Mouse (Mus musculus): ENCODE measurements around the gene Iqck. TPM values are rescaled to one million over a fixed set of nuclear protein-coding genes. Genes with fewer than 3 reads are reported as not detected.

The Iqck gene
- 2.7 and 3.5 TPM in 2 replicates for polyA plus RNA-seq (2016; fragmentation: Nextera tagmentation; extraction: Ambion mirVana)

DNA sequence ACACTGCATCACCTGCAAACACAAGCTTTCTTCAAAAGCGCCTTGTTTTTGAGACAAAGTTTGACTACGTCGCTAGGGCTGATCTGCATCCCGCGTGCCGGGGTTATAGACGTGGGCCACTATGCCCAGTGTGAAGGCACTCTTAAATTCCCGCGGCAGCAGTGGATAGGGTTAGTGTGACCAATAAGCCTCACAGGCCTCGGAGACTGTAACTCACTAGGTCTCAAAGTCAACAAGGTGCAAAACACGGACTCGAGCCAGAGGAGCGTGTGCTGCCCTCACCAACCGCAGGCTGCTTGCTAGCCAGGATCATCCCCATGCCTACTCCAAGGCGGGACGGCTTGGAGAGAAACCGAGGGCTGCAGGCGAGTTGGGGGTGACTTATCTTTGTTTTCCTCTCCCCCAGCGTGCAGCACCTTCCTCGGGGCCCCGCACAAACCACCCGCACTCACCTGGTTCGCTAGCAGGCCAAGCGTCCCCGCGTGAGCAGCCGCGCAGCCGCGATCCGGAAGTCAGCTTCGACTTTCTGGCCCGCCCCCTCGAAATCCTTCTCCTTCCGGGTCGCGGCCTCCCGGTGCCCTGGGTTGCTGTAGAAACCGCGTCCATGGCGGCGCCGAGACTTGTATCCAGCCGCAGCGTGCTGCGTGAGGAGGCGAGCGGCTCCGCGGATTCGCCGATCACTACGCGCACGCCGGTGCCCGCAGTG lies at the start of gene Iqck:
Gene Iqck (plus strand): TSS at position 582 of the 706 bp plus-strand sequence.
- no peaks in the 10 kb centered on the region for H3K27me3 ChIP-seq
- peak within 1 kb of the TSS; percentile 75 for H3K4me2 ChIP-seq (replicated peaks)
- peaks cover 13% of the 10 kb centered on the region for H3K4me1 ChIP-seq
- peak within 1 kb of the TSS; percentile 71 for H3K27ac ChIP-seq (replicated peaks)
- no peaks in the 10 kb centered on the region for H3K9me3 ChIP-seq
- peaks cover 28% of the 10 kb centered on the region for H3K36me3 ChIP-seq
- peak within 1 kb of the TSS; percentile 82 for H3K4me3 ChIP-seq
- peak within 1 kb of the TSS; percentile 72 for H3K9ac ChIP-seq (replicated peaks)
- ATAC-seq (ENCODE audit: low FRiP score, low read depth): peak; percentile 96
- under 1% methylated on average over 43 of the region's 57 CpGs for WGBS

DNA sequence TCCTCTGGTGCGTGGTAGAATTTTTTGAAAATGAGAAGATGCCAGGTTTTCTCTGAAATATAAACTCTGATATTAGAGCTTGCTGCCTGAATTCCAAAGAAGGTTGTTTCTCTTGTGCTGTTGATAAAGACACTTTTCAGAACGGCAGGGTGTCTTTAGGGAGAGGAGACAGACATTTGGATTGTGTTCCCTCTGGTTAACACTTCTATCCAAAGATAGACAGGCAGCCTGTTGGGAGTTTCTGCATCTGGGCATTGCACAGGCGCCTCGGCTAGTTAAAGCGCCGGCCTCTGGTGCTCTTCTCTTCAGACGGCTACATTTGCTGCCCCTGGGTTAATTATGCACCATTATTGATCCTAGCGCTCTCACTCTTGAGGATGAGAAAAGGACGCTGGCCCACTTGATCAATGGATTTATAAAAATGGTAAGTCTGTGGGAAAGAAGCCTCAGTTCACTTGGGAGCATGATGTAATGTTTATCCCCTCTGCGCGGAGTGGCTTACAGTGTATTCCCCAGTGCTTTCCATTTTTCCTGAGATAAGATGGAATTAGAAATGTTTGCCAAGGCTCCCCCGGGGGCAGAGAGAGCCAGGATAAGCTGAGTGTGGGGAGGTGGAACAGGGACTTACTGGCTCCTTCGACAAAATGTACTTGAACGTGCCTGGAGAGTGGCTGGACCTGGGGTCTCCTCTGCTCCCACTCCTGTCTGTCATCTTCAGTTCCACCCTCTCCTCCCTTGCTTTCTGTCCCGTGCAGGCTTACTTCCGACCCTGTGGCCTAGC lies 48.7 kb upstream of the Iqck start:
- Histone ChIP-seq H3K36me3 (peaks cover 53% of the 10 kb centered on the region), H3K9me3 (no peaks in the 10 kb centered on the region), H3K4me2 (replicated peaks) (no peak overlapping the region), H3K27ac (replicated peaks) (peak overlapping the region; percentile 60), H3K27me3 (no peaks in the 10 kb centered on the region), H3K4me3 (no peak overlapping the region), H3K4me1 (peaks cover 12% of the 10 kb centered on the region), H3K9ac (replicated peaks) (no peak overlapping the region)
- 0 out of 2 replicates have a peak, but pooled peaks have one; percentile 30 for ATAC-seq (ENCODE audit: low FRiP score, low read depth)
- 59% methylated on average over 16 of the region's 16 CpGs for WGBS

DNA sequence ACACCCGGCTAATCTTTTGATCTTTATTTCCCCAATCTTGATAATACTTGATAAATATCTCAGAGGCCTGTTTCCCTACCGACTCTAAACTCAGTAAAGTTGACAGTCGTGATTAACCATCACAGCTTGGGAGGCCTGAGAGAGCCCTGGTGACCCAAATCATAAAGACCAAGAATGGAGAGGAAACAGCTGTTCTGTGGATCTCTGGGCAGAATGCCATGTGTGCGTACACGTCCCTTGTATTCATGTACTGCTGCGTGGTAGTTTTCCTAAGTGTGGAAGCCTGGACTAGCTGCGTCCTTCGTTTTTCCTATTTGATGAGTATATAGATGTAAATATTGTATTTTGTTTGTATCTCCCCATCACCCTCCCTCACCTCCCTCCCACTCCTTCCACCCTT lies 47.7 kb upstream of the Iqck start:
- Histone ChIP-seq H3K4me3 (no peak overlapping the region), H3K9ac (replicated peaks) (no peak overlapping the region), H3K27ac (replicated peaks) (no peak overlapping the region), H3K4me2 (replicated peaks) (no peak overlapping the region), H3K36me3 (peaks cover 43% of the 10 kb centered on the region), H3K27me3 (no peaks in the 10 kb centered on the region), H3K9me3 (no peaks in the 10 kb centered on the region), H3K4me1 (peaks cover 12% of the 10 kb centered on the region)
- 93% methylated on average over 8 of the region's 8 CpGs for WGBS
- ATAC-seq (ENCODE audit: low FRiP score, low read depth): no peak

DNA sequence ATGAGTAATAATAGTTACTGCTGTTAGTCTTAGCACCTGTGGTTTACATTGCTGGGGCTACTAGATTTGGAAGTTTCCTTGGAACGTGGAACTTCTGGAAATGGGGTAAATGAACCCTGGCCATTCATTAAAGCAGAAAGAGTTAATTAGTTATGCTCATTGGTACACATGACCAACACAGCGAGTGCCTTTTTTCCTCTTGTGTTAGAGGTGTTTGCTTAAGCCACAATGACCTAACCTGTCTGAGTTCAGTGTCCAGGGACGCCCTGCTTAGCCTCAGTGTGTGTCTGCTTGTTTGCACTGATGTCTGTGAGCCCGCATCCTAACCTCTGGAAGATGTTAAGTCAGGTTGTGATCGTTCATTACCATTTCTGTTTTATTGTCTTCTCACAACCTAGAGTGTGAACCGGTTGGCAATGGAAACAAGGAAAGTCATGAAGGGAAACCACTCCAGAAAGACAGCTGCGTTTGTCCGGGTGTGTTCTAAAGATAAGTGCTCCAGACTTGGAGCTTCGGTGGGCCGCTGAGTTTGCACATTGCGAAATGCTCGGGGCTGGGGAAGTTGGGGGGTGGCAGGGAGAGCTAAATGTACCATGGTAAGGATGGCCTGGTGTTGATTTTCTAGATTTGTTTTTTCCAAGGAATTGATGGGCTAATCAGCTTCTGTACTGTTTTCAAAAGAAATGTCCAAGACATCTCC lies 44.0 kb upstream of the Iqck start:
- no peak overlapping the region for H3K9ac ChIP-seq (replicated peaks)
- H3K4me3 ChIP-seq: no peak overlapping the region
- no peak overlapping the region for H3K27ac ChIP-seq (replicated peaks)
- no peak overlapping the region for H3K4me2 ChIP-seq (replicated peaks)
- 88% methylated on average over 12 of the region's 12 CpGs for WGBS
- H3K9me3 ChIP-seq: no peaks in the 10 kb centered on the region
- H3K36me3 ChIP-seq: peaks cover 51% of the 10 kb centered on the region
- ATAC-seq (ENCODE audit: low FRiP score, low read depth): no peak
- H3K27me3 ChIP-seq: no peaks in the 10 kb centered on the region
- H3K4me1 ChIP-seq: peaks cover 6% of the 10 kb centered on the region

GRCm38 (mm10) chr7:118813592-118813991 lies 42.0 kb upstream of the Iqck start:
- Histone ChIP-seq H3K4me3 (no peak overlapping the region), H3K4me2 (replicated peaks) (no peak overlapping the region), H3K27ac (replicated peaks) (no peak overlapping the region), H3K9ac (replicated peaks) (no peak overlapping the region), H3K9me3 (no peaks in the 10 kb centered on the region), H3K27me3 (no peaks in the 10 kb centered on the region), H3K4me1 (no peaks in the 10 kb centered on the region), H3K36me3 (peaks cover 65% of the 10 kb centered on the region)
- 93% methylated on average over 4 of the region's 4 CpGs for WGBS
- ATAC-seq (ENCODE audit: low FRiP score, low read depth): no peak

DNA sequence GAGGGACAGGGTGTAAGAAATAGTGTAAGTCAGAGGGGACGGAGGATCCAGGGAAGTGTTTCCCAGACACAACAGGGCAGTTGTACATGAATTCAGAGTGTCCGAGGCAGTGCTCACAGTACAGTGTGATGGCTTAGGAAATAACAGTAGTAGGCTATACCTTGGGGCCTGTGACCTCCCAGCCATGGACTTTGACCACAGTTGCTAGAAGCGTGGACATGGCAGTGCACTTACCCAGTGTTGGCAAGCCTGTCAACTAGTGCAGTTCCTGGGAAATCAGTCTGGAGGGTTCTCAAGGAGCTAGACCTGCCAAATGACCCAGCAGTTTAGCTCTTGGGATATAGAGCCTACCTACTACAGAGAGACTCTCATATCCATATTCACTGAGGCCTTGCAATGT lies 39.3 kb upstream of the Iqck start:
- Histone ChIP-seq H3K9ac (replicated peaks) (no peak overlapping the region), H3K27ac (replicated peaks) (no peak overlapping the region), H3K4me1 (no peaks in the 10 kb centered on the region), H3K4me2 (replicated peaks) (no peak overlapping the region), H3K9me3 (no peaks in the 10 kb centered on the region), H3K27me3 (no peaks in the 10 kb centered on the region), H3K36me3 (peaks cover 57% of the 10 kb centered on the region), H3K4me3 (no peak overlapping the region)
- no peak for ATAC-seq (ENCODE audit: low FRiP score, low read depth)
- 95% methylated on average over 3 of the region's 3 CpGs for WGBS

GRCm38 (mm10) chr7:118817741-118818140 lies 37.8 kb upstream of the Iqck start:
- H3K4me3 ChIP-seq: no peak overlapping the region
- WGBS: 90% methylated on average over 7 of the region's 7 CpGs
- H3K9ac ChIP-seq (replicated peaks): no peak overlapping the region
- H3K36me3 ChIP-seq: peaks cover 57% of the 10 kb centered on the region
- H3K27me3 ChIP-seq: no peaks in the 10 kb centered on the region
- ATAC-seq (ENCODE audit: low FRiP score, low read depth): no peak
- no peaks in the 10 kb centered on the region for H3K4me1 ChIP-seq
- no peaks in the 10 kb centered on the region for H3K9me3 ChIP-seq
- H3K4me2 ChIP-seq (replicated peaks): no peak overlapping the region
- no peak overlapping the region for H3K27ac ChIP-seq (replicated peaks)

GRCm38 (mm10) chr7:118819666-118820065 lies 35.9 kb upstream of the Iqck start:
- H3K4me1 ChIP-seq: peaks cover 5% of the 10 kb centered on the region; the same call in 1 of the 2 replicates
- no peaks in the 10 kb centered on the region for H3K27me3 ChIP-seq

GRCm38 (mm10) chr7:118821356-118821755 lies 34.2 kb upstream of the Iqck start:
- Histone ChIP-seq H3K4me3 (no peak overlapping the region), H3K9ac (replicated peaks) (no peak overlapping the region), H3K27me3 (no peaks in the 10 kb centered on the region), H3K36me3 (peaks cover 35% of the 10 kb centered on the region), H3K4me2 (replicated peaks) (no peak overlapping the region), H3K9me3 (no peaks in the 10 kb centered on the region), H3K27ac (replicated peaks) (no peak overlapping the region), H3K4me1 (peaks cover 6% of the 10 kb centered on the region; the same call in 1 of the 2 replicates)
- 72% methylated on average over 7 of the region's 7 CpGs for WGBS
- no peak for ATAC-seq (ENCODE audit: low FRiP score, low read depth)

More at GRCm38 (mm10) chr7:118819666-118820065, 35.9 kb upstream of the Iqck start:
- ATAC-seq (ENCODE audit: low FRiP score, low read depth): no peak
- 88% methylated on average over 1 of the region's 1 CpGs for WGBS
- Histone ChIP-seq H3K4me3 (no peak overlapping the region), H3K9me3 (no peaks in the 10 kb centered on the region), H3K36me3 (peaks cover 40% of the 10 kb centered on the region), H3K4me2 (replicated peaks) (no peak overlapping the region), H3K9ac (replicated peaks) (no peak overlapping the region), H3K27ac (replicated peaks) (no peak overlapping the region)

DNA sequence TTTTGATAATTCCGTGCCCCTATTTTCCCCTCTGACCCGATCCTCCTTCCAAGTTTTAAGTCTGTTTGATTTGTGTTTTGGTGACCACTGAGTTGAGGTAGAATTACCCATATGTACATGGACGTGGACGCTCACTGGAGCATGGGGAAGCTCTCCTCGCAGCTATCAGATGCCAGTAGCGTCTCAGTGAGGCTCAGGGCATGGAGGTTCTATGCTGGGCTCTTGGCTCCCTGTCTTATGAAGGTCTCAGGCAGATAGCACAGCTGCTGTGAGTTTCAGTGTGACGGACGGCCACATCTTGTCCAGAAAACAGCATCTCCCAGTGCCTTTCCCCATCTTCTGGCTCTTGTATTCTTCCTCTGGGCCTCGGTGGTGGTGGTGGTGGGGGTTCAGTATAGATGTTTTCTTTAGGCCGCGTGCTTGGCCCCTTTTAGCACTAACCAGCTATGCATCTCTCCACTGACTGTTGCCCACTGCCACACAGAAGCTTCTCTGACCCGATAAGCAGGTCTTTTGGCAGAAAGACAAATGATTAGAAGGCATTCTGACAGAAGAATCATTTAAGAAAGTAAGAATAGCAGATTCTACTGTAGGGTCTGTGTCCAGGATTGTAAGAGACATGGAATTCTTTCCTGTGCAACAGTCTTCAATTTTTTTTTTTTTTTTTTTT lies 33.5 kb upstream of the Iqck start:
- Histone ChIP-seq H3K27ac (replicated peaks) (no peak overlapping the region), H3K4me3 (no peak overlapping the region), H3K9ac (replicated peaks) (no peak overlapping the region), H3K9me3 (no peaks in the 10 kb centered on the region), H3K4me2 (replicated peaks) (no peak overlapping the region), H3K4me1 (peaks cover 6% of the 10 kb centered on the region; the same call in 1 of the 2 replicates), H3K36me3 (peaks cover 37% of the 10 kb centered on the region), H3K27me3 (no peaks in the 10 kb centered on the region)
- 92% methylated on average over 12 of the region's 12 CpGs for WGBS
- ATAC-seq (ENCODE audit: low FRiP score, low read depth): no peak

DNA sequence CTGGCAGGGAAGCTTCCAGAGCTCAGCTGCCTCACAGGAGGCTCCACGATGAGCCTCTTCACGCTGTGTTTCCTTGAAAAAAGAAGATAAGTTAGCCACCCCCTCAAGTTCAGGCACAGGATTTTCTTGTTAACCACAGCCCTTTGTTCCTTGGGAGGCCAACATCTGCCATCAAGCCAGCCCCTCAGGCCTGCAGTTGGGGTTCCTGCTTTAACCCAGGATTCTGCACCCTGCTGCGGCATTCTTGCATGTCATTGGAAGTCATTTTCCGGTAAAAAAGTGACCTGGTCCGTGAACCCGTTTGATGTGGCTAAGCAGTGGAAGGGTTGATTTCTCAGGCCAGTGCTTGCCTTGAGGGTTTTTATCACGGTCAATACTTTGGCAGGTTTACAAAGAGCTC lies 31.1 kb upstream of the Iqck start:
- Histone ChIP-seq H3K27me3 (no peaks in the 10 kb centered on the region), H3K27ac (replicated peaks) (0 out of 2 replicates have a peak overlapping the region, but pooled peaks have one; percentile 20), H3K36me3 (peaks cover 20% of the 10 kb centered on the region), H3K9me3 (no peaks in the 10 kb centered on the region), H3K4me3 (no peak overlapping the region), H3K4me1 (peaks cover 19% of the 10 kb centered on the region), H3K9ac (replicated peaks) (no peak overlapping the region), H3K4me2 (replicated peaks) (no peak overlapping the region)
- 48% methylated on average over 7 of the region's 7 CpGs for WGBS
- no peak for ATAC-seq (ENCODE audit: low FRiP score, low read depth)

Measured in midbrain, embryonic 12.5 days (tissue).